Mouse (Mus musculus) cerebellum, adult (tissue): ENCODE data around the gene Itgb4.
A peak's percentile ranks its signal among the peaks of the same experiment; 100 is the strongest.

Experiments
- ATAC-seq: cut with Nextera tagmentation; 2 replicates; pipeline ENCODE4 v1.9.2; 2017; ENCODE audit warnings: mild to moderate bottlenecking, moderate library complexity, mixed read lengths; ENCODE audit not compliant: insufficient number of reproducible peaks, low FRiP score, low TSS enrichment

Itgb4 gene

GRCm38 (mm10) chr11:115974309-115975082 lies at the start of gene Itgb4:
TSS of gene Itgb4 (plus strand) at chr11:115974709.
- ATAC-seq: no peak

DNA sequence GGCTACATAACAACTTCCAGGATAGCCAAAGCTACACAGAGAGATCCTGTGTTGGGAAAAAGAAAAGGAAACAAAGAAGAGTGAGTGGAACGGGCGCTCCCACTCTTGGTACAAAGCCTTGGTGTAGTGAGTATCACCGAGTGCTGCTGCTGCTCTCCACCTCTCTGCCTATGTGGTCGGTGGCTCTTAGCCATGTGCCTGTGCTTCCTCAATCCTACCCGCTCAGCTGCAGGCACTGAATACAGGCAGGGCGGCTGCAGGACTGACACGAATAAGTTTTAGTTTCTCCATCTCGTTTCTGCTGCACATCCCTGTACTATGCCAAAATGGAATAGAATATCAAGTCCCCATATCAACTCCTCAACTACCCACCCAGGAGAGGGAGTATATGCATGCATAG lies 45.5 kb upstream of the Itgb4 start:
- ATAC-seq: no peak

DNA sequence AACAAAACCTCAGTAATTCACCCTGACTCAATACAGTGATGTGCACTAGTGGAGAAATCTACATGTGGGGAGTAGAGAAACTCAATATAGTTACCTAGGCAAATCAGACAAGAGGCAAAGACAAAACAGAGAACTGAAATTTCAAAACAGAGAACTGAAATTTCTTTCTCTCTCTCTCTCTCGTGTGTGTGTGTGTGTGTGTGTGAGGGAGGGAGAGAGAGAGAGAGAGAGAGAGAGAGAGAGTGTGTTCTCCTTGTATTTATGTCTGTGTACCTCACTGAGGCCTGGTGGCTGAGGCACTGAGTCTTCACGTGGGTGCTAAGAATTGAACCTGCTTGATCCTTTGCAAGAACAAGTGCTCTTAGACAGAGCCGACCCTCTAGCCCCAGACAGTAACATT lies 44.7 kb upstream of the Itgb4 start:
- ATAC-seq: no peak

DNA sequence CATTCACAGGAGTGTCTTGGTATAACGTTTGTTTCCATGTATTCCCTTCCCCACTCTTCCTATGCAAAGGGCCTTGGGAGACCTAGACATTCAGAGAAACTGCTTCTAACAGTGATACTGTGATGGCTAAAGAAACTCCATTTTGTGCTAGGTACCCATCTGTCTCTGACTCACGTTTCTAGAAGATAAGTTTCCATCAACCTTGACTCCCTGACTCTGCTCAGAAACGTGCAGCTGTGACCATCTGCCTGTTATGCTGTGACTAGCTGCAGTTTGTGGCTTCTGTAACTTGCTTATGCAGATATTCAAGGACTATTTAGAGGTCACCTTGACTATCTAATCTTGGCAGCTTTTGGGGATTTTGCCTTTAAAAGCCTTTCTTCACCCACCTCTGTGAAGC lies 43.3 kb upstream of the Itgb4 start:
- ATAC-seq: no peak

DNA sequence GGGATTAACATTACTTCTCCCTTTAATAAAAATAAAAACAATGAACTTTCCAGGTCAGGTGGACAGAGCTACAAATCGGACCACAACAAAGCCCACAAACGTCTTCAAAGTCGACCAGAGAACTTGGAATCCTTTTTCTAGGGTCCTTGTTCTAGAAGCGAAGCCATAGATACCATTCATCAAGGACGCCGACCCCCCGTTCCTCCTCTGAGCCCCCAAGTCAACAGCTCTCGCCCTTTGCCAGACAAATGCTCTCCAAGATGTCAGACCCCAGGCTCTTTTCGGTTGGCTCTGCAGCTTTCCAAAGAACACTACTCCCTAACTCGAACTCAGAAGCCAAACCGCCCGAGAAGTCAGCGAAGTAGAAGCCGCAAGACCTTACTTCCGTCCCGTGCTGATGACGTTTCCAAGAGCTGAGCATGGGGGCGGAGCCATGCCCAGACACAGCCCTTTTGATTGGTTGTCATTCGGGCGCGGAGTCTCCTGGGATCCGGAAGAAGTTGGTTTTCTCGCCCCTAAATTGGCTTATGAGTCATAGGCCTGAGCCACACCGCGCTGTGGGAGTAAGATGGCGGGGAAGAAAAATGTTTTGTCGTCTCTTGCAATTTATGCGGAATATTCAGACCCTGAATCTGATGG lies 41.3 kb upstream of the Itgb4 start, which contains the start of the genes Sap30bp and Recql5:
Gene Sap30bp (plus strand): TSS at position 175 of the 639 bp plus-strand sequence.
Gene Recql5 (minus strand): TSS at position 370 of the 639 bp plus-strand sequence.
- ATAC-seq: peak; percentile 90; the same call in 1 of the 2 replicates

GRCm38 (mm10) chr11:115933747-115934110 lies 40.8 kb upstream of the Itgb4 start:
- ATAC-seq: peak; percentile 20; the same call in 1 of the 2 replicates

- ATAC-seq: no peak
Observed at GRCm38 (mm10) chr11:115939690-115940329, 34.7 kb upstream of the Itgb4 start.

- no peak for ATAC-seq
Observed at GRCm38 (mm10) chr11:115941980-115942379, 32.5 kb upstream of the Itgb4 start.

GRCm38 (mm10) chr11:115945247-115945646 lies 29.3 kb upstream of the Itgb4 start:
- no peak for ATAC-seq

DNA sequence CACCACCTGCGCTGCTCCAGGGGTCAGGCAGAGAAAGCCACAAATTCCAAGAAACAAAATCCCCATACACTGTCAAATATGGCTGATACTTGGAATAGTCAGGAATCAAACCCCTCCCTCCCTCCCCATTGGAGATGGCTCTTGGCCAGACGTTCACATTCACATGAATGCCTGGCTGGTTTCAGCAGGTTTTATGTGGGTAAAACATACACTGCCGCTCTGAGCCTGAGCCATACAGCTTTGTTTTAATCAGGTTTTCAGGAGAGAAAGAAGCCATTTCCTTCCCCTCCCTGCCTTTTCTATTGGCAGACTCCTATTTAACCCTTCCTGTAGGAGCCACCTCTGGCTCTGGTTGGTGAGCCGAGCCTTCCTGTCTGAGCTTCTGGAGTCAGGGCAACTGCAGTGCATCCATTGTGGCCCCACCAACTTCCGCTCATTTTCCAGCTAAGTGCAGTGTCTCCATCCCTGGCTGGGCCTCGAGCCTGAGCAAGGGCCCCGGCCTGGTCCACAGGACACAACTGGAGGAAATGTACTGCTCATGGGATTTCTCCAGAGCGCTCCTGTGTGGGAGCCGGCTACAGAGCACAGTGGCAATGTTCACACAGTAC lies 28.2 kb upstream of the Itgb4 start:
- ATAC-seq: no peak

GRCm38 (mm10) chr11:115948316-115948715 lies 26.2 kb upstream of the Itgb4 start:
- no peak; the same call in 1 of the 2 replicates for ATAC-seq

DNA sequence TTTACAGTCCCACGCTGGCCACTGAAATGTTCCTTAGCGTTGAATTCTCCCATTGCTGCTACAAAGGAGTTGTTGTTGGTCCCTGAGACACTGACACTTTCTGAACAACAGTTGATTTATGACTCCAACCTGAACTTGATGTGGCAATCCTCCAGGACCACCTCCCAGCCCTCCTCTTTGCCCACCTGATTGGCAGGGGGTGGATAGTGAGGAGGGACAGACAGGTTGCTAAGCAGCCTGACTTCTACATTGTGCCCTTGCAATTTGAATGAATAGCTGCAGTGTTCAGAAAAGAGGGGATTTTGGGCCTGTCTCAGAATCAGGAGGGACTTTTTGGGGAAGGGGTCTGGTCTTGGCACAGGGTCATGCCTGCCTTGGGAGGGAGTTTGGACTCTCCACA lies 23.8 kb upstream of the Itgb4 start:
- no peak for ATAC-seq

GRCm38 (mm10) chr11:115954712-115955111 lies 19.8 kb upstream of the Itgb4 start:
- no peak for ATAC-seq

DNA sequence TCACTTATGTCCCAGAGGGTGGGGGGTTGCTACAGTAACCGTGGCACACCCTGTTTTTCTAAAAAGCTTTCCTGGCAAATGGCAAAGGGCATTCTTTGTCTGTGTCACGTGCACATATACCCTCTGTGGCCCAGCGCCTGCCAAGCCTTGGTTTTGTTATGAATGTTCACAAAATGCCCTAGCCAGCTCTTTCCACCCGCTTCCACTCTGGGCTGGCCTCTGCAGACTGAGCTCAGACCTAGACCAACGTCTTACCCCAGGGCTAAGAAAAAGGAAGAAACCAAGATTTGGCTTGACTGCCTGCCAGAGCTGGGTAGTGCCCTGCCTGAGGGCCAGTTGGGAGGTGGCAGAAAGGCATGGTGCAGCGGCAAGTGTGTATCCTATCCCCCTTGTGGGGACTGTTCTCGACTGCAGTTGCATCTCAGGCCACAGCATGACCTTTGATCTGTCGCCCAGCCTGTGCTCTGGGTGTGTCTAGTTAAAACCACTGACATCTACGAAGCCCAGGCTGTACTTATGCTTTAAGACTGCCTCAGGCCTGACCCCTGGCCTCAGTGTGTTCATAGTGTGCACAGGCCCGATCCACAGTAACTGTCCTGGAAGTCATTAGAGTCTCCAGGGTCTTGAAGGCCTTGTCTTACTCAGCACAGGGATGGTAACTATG lies 19.2 kb upstream of the Itgb4 start:
- no peak for ATAC-seq

DNA sequence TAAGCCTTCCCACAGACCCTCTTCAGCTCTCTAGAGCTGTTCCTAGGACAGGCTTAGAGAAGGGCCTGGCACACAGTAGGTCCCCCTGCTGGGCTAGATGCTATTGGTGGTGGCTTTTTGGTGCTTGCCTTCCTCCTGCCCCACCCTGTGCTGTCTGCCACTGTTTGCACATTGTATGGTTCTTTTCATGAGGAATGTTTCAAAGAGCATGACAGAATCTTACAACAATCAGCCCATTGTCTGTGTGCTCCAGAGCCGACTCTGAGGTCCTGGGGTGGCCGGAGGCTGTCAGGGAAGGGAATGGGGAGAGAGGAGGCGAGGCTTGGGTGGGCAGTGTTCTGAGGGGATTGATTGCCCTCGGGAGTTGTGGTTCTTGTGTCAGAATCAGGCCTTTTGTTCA lies 18.1 kb upstream of the Itgb4 start:
- ATAC-seq: no peak

- ATAC-seq: no peak
Observed at GRCm38 (mm10) chr11:115957971-115958370, 16.5 kb upstream of the Itgb4 start.

GRCm38 (mm10) chr11:115959018-115959417 lies 15.5 kb upstream of the Itgb4 start:
- ATAC-seq: no peak

- ATAC-seq: no peak
Observed at GRCm38 (mm10) chr11:115962651-115963412, 11.7 kb upstream of the Itgb4 start.

- no peak for ATAC-seq
Observed at GRCm38 (mm10) chr11:115964977-115965604, 9.4 kb upstream of the Itgb4 start.
